Mouse (Mus musculus) spleen, adult 2 months (tissue): ENCODE measurements around the gene Ipo5. TPM values are rescaled to one million over a fixed set of nuclear protein-coding genes. Genes with fewer than 3 reads are reported as not detected.

Source experiments
- DNase-seq, 2 experiments: peaks; one replicate each; pipeline versions ENCODE4 v3.0.0 to v3.0.0-alpha.2; 2012 to 2021; ENCODE audit warnings: low spot score in 2 of 2, low read depth in 1 of 2
- H3K27ac ChIP-seq: fragments of 200-500 bp; 2 replicates; pipeline ENCODE4 v1.5.1; 2012; ENCODE audit warnings: low read length, inconsistent platforms; ENCODE audit not compliant: insufficient read depth
- H3K27me3 ChIP-seq: fragments of 200-500 bp; 2 replicates; pipeline ENCODE4 v1.6.1; 2012; ENCODE audit warnings: mild to moderate bottlenecking, moderate library complexity, low read length, inconsistent platforms; ENCODE audit not compliant: control insufficient read depth, insufficient read depth
- H3K36me3 ChIP-seq: fragments of 200-500 bp; 2 replicates; pipeline ENCODE4 v1.6.1; 2012; ENCODE audit warnings: mild to moderate bottlenecking, low read length, inconsistent platforms; ENCODE audit not compliant: control insufficient read depth, insufficient read depth
- H3K4me1 ChIP-seq: fragments of 200-500 bp; 2 replicates; pipeline ENCODE4 v1.6.1; 2011; ENCODE audit warnings: inconsistent platforms; ENCODE audit not compliant: control insufficient read depth, insufficient read depth, insufficient read length
- H3K4me3 ChIP-seq: fragments of 200-500 bp; 2 replicates; pipeline ENCODE4 v1.5.1; 2011; ENCODE audit warnings: mild to moderate bottlenecking, inconsistent platforms; ENCODE audit not compliant: insufficient read depth, insufficient read length; ENCODE audit errors: extremely low read depth
- CTCF ChIP-seq: fragments of 200-500 bp; IDR thresholded peaks from 2 replicates; pipeline ENCODE4 v1.5.1; 2011; ENCODE audit warnings: mild to moderate bottlenecking, inconsistent platforms; ENCODE audit not compliant: insufficient read depth, insufficient read length, insufficient replicate concordance; ENCODE audit errors: extremely low read depth
- POLR2A ChIP-seq: fragments of 200-500 bp; IDR thresholded peaks from 2 replicates; pipeline ENCODE4 v1.6.1; 2011; ENCODE audit warnings: low read depth, low read length, inconsistent platforms
- WGBS: fragments of 180-500 bp; shearing (Covaris S2); methylation state at CpG from one replicate; pipeline ENCODE4 v1.1.7; 2018; 5-methylcytosine and 5-hydroxymethylcytosine counted together
- polyA plus RNA-seq: library from polyadenylated mRNA; depleted of rRNA; stranded (reverse); fragments of >200 nt; gene quantifications from 2 replicates; pipeline ENCODE4 v1.2.3, GENCODE M21; 2012; rRNA removed

The Ipo5 gene
- polyA plus RNA-seq, 1 experiment: 11.0 TPM

GRCm38 (mm10) chr14:120989126-120989525, 78.1 kb downstream of the Ipo5 start:
- 76% methylated on average over 6 of the region's 6 CpGs for WGBS
- DNase-seq: no peak
- Histone ChIP-seq H3K27ac (no peak overlapping the region), H3K36me3 (no peaks in the 10 kb centered on the region), H3K27me3 (no peaks in the 10 kb centered on the region), H3K4me3 (no peak overlapping the region), H3K4me1 (no peaks in the 10 kb centered on the region)
- TF ChIP-seq CTCF: no peak
- no peak for TF ChIP-seq POLR2A

Other genes with a start within 250 kb of the Ipo5 start
- gene Farp1, start 124.0 kb downstream of the Ipo5 start, polyA plus RNA-seq: 2.9 and 3.0 TPM in 2 replicates